Mouse (Mus musculus) limb, embryonic 12.5 days (tissue): ENCODE results near the gene Cd200r3. TPM values are rescaled to one million over a fixed set of nuclear protein-coding genes. Genes with fewer than 3 reads are reported as not detected.

Source experiments
- ATAC-seq: fragments of 200-750 bp; cut with Nextera tagmentation; 2 replicates; pipeline ENCODE4 v1.8.0; 2017; ENCODE audit warnings: low read depth, moderate TSS enrichment; ENCODE audit not compliant: insufficient number of reproducible peaks, insufficient read depth, low FRiP score, low TSS enrichment
- H3K27ac ChIP-seq: fragments of 300-500 bp; sonication (generic); 2 replicates; pipeline ENCODE4 v1.5.1; 2016; ENCODE audit warnings: mild to moderate bottlenecking, moderate library complexity
- H3K27me3 ChIP-seq: fragments of 300-500 bp; sonication (generic); 2 replicates; pipeline ENCODE4 v1.6.1; 2016; ENCODE audit warnings: mild to moderate bottlenecking, moderate library complexity
- H3K36me3 ChIP-seq: fragments of 300-500 bp; sonication (generic); 2 replicates; pipeline ENCODE4 v1.6.1; 2016; ENCODE audit warnings: mild to moderate bottlenecking, moderate library complexity
- H3K4me1 ChIP-seq: fragments of 300-500 bp; sonication (generic); replicated peaks from 2 replicates; pipeline ENCODE4 v1.6.1; 2016
- H3K4me2 ChIP-seq: fragments of 300-500 bp; sonication (generic); 2 replicates; pipeline ENCODE4 v1.6.1; 2016; ENCODE audit warnings: mild to moderate bottlenecking, moderate library complexity
- H3K4me3 ChIP-seq: fragments of 300-500 bp; sonication (generic); replicated peaks from 2 replicates; pipeline ENCODE4 v1.5.1; 2016; ENCODE audit warnings: mild to moderate bottlenecking
- H3K9ac ChIP-seq: fragments of 300-500 bp; sonication (generic); replicated peaks from 2 replicates; pipeline ENCODE4 v1.6.1; 2016; ENCODE audit warnings: mild to moderate bottlenecking, moderate library complexity
- H3K9me3 ChIP-seq: fragments of 300-500 bp; sonication (generic); 2 replicates; pipeline ENCODE4 v1.6.1; 2016; ENCODE audit warnings: mild to moderate bottlenecking, moderate library complexity
- WGBS: fragments of 180-500 bp; shearing (Covaris S2); methylation state at CpG from one replicate; pipeline ENCODE4 v1.1.7; 2016; 5-methylcytosine and 5-hydroxymethylcytosine counted together
- polyA plus RNA-seq: library from polyadenylated mRNA; unstranded; fragments of >200 nt; fragmentation: Nextera tagmentation; extraction: Ambion mirVana; gene quantifications from 2 replicates; pipeline ENCODE4 v1.2.1, GENCODE M21; 2016

The Cd200r3 gene
- polyA plus RNA-seq, 1 experiment from 2014 or later: not detected

DNA sequence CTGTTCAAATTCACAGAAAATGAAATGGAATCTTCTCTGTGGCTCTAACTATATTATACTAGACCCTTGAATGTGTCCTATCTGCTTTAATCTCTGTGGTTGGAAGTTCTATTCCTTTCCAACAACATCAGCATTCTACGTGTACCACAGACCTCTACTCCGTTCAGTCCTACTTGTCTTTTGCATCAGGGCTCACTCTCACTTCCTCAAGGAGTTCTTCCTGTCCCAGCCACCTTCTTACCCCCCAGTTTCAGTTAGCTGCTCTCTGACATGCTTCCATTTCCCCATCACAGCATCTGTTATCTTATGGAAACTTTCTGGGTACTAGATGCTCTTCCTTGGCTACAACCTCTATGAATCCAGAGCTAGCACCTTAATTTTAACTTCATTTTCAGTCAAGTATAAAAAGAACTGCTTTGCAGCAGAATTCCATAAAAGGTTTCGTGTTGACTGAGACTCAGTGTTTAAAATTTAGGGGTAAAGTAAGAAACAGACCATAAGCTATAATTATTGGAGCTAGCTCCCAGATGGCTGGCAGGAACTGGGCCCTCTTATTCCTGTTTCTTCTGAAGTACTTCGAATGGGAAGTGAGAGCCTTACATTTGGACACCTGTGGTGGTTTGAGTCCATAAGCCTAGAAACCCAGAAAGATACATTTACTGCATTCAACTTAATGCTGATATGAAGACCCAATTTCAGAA, 50.0 kb downstream of the Cd200r3 start:
- no peak for ATAC-seq
- H3K4me3 ChIP-seq: no peak overlapping the region
- H3K9ac ChIP-seq: no peak overlapping the region
- no peak overlapping the region for H3K27ac ChIP-seq
- no peaks in the 10 kb centered on the region for H3K36me3 ChIP-seq
- H3K4me1 ChIP-seq: no peaks in the 10 kb centered on the region
- H3K9me3 ChIP-seq: no peaks in the 10 kb centered on the region
- no peak overlapping the region for H3K4me2 ChIP-seq
- 84% methylated on average over 4 of the region's 4 CpGs for WGBS
- no peaks in the 10 kb centered on the region for H3K27me3 ChIP-seq

DNA sequence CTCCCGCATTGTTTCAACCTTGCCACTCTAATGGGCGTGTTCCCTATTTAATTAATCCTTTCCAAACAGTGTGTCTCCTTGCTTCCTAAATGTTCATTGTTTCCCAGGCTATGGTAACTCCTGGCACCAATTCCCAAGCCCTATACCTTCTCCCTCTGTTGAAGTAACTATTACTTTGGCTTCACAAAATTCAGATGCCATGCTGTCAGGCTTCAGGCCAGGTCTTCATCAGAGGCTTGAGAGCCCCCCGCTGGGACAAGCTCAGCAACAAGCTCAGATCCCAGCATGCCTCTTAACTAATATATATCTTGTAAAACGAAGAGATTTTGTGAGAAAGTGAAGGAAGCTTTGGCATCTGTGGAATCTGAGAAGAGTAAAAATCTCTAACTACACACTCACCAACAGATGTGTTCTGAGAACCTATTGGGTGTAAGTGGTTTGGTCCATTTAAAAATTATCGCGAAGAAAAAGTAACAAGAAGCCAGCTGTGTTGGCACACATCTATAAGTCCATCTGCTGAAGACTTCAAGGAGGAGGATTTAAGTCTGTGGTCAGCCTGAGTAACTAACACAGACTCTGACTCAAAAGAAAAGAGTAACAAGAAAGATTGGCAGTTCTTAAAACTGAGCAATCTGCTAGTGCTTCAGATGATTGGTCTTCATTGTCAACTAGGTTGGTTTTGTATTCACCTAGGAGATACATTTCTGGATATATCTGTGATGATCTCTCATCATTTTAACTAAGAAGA, 50.9 kb downstream of the Cd200r3 start:
- no peak for ATAC-seq
- Histone ChIP-seq H3K9me3 (no peaks in the 10 kb centered on the region), H3K27ac (no peak overlapping the region), H3K27me3 (no peaks in the 10 kb centered on the region), H3K9ac (no peak overlapping the region), H3K4me1 (no peaks in the 10 kb centered on the region), H3K4me3 (no peak overlapping the region), H3K4me2 (no peak overlapping the region), H3K36me3 (no peaks in the 10 kb centered on the region)
- 80% methylated on average over 6 of the region's 6 CpGs for WGBS

DNA sequence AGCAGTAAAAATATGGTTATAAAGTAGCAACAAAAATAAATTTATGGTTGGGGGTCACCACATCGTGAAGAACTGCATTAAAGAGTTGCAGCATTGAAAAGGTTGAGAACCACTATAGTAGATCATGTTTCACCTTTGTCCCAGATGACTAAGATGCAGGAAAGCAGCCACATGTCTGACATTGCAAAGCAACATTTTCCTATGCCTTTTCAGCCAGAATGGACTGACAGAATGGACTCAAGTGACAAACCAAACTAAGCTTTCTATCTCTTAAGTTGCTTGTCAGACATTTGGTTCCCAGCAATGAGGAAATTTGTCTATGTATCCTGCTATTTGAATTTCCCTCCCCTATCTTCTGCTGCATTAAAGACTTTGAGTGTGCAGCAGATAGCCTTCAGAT, 51.6 kb downstream of the Cd200r3 start:
- no peak overlapping the region for H3K27ac ChIP-seq
- no peaks in the 10 kb centered on the region for H3K36me3 ChIP-seq
- no peak overlapping the region for H3K4me3 ChIP-seq
- no peaks in the 10 kb centered on the region for H3K4me1 ChIP-seq
- H3K9ac ChIP-seq: no peak overlapping the region
- no peak for ATAC-seq
- no peak overlapping the region for H3K4me2 ChIP-seq
- no peaks in the 10 kb centered on the region for H3K27me3 ChIP-seq
- no peaks in the 10 kb centered on the region for H3K9me3 ChIP-seq
- 60% methylated on average over 1 of the region's 1 CpGs for WGBS

DNA sequence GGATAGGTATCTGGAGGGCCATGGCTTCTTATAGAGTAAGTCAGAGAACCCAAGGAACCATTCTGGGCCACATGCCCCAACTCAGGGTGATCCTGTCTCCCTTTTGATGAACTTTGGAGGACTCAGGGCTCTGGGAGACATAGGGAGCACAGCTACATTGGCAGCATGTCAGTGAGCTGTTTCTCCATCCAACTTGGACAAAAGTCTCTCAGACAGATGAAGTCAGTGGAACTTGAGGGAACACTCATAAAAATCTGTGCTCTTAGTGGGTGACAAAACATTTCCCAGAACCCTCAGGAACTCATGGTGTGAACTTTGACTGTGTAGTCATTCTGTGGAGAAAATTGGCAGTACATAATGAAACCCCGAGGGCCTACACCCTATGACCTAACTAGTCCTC, 53.2 kb downstream of the Cd200r3 start:
- no peak overlapping the region for H3K9ac ChIP-seq
- WGBS: 75% methylated on average over 1 of the region's 1 CpGs
- H3K36me3 ChIP-seq: no peaks in the 10 kb centered on the region
- no peak overlapping the region for H3K4me3 ChIP-seq
- H3K9me3 ChIP-seq: no peaks in the 10 kb centered on the region
- no peaks in the 10 kb centered on the region for H3K27me3 ChIP-seq
- no peak overlapping the region for H3K27ac ChIP-seq
- H3K4me1 ChIP-seq: no peaks in the 10 kb centered on the region
- no peak for ATAC-seq
- no peak overlapping the region for H3K4me2 ChIP-seq

DNA sequence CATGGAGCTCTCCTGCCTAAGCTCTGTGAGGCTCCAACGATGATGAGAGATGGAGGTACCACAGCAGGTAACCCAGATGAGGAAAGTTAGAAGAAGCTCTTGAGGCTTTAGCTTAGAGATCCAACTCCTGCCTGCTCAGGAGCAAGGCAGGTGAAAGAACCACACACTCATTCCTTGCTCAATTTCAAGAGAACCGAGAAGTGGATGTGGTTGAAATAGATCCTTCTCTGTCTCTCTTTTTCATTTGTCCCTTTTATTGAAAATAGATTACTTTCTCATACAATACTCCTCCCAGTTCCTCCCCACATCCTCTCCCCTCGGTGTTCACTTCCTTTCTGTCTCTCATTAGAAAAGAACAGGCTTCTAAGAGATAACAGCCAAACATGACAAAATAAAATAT, 56.1 kb downstream of the Cd200r3 start:
- Histone ChIP-seq H3K9ac (no peak overlapping the region), H3K27me3 (no peaks in the 10 kb centered on the region), H3K27ac (no peak overlapping the region), H3K4me2 (no peak overlapping the region), H3K4me3 (no peak overlapping the region), H3K36me3 (no peaks in the 10 kb centered on the region), H3K4me1 (no peaks in the 10 kb centered on the region), H3K9me3 (no peaks in the 10 kb centered on the region)
- 72% methylated on average over 3 of the region's 3 CpGs for WGBS
- ATAC-seq: no peak

DNA sequence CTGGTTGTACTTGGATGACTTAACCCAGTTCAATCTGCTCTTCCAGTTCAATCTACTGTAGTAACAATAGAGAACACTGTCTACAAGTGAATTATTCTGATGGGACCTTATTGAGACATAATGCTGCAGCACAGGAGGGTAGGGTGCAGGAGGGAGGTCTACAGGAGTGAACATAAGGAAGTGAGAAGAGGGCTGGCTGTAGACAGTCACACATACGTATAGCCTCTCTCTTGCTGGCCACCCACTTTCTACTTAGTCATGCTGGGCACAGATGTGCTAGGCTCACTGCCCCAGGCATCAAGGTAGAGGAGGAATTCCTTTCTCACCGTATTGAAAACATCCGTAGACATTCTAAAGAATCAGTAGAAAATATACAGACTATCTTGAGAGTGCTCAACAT, 61.0 kb downstream of the Cd200r3 start:
- H3K9ac ChIP-seq: no peak overlapping the region
- H3K27me3 ChIP-seq: no peaks in the 10 kb centered on the region
- no peaks in the 10 kb centered on the region for H3K36me3 ChIP-seq
- H3K9me3 ChIP-seq: no peaks in the 10 kb centered on the region
- no peak overlapping the region for H3K27ac ChIP-seq
- no peaks in the 10 kb centered on the region for H3K4me1 ChIP-seq
- ATAC-seq: no peak
- no peak overlapping the region for H3K4me2 ChIP-seq
- WGBS: 65% methylated on average over 3 of the region's 3 CpGs
- no peak overlapping the region for H3K4me3 ChIP-seq

DNA sequence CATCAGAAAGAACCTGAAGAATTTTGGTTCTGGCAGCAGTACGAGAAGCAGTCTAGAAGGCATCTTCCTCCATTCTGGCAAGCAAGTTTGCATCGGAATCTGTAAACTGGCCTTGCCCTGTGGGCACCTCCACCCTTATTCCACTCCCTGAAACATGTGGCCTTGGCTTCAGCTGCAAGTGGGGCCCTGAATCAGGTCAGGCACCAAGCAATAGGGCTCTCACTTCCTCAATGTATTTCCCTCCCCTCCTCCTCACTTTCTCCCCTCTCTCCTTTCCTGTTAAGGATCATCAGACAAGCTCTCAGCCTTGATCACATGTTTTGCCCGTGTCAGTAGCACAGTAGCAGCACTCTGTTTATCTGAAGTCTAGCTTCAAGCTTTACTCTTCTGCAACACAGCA, 61.8 kb downstream of the Cd200r3 start:
- Histone ChIP-seq H3K4me1 (no peaks in the 10 kb centered on the region), H3K4me2 (no peak overlapping the region), H3K9me3 (no peaks in the 10 kb centered on the region), H3K4me3 (no peak overlapping the region), H3K9ac (no peak overlapping the region), H3K27ac (no peak overlapping the region), H3K27me3 (no peaks in the 10 kb centered on the region), H3K36me3 (no peaks in the 10 kb centered on the region)
- no peak for ATAC-seq
- 74% methylated on average over 3 of the region's 3 CpGs for WGBS

DNA sequence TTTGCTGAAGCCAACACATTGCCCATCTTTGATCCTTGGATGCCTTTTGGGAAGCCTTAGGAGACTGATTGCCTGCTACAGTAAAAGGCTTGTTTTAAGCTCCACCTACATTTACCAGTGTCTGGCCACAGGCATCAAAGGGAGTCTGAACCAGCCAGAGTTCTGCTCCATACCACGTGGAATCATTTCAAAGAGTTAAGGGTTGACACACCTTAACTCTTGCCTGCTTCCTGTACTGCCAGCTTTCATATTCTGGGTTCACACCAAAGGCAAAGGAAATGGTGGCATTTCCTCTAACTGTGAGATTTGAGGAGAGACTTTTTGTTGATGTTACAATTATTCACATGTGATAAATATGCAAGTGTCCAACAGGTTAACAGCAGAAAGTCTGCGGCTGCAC, 63.5 kb downstream of the Cd200r3 start:
- no peaks in the 10 kb centered on the region for H3K9me3 ChIP-seq
- no peak overlapping the region for H3K27ac ChIP-seq
- no peaks in the 10 kb centered on the region for H3K27me3 ChIP-seq
- no peak overlapping the region for H3K4me2 ChIP-seq
- no peak overlapping the region for H3K4me3 ChIP-seq
- no peak overlapping the region for H3K9ac ChIP-seq
- H3K4me1 ChIP-seq: no peaks in the 10 kb centered on the region
- no peak for ATAC-seq
- H3K36me3 ChIP-seq: no peaks in the 10 kb centered on the region
- WGBS: 49% methylated on average over 2 of the region's 2 CpGs

DNA sequence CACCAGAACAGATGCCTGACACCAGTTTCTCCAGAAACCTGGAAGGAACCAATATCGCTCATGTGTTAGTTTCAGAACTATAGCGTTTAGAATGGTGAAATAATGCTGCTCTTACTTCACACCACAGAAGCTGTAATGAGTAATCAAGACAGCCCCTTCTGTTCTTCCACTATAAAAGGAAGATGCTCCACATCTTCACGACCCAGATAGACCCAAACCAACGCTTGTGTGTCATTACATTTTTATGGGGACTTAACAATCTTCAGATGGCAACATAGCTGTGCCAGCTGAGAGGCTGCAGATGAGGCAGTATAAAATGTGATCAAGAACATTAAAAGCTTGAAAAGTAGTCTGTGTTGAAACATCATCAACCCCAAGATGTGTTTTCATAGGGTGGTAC, 64.3 kb downstream of the Cd200r3 start:
- H3K27me3 ChIP-seq: no peaks in the 10 kb centered on the region
- WGBS: 75% methylated on average over 4 of the region's 4 CpGs
- no peak for ATAC-seq
- H3K4me2 ChIP-seq: no peak overlapping the region
- no peaks in the 10 kb centered on the region for H3K36me3 ChIP-seq
- H3K4me1 ChIP-seq: no peaks in the 10 kb centered on the region
- H3K4me3 ChIP-seq: no peak overlapping the region
- H3K27ac ChIP-seq: no peak overlapping the region
- no peaks in the 10 kb centered on the region for H3K9me3 ChIP-seq
- no peak overlapping the region for H3K9ac ChIP-seq

DNA sequence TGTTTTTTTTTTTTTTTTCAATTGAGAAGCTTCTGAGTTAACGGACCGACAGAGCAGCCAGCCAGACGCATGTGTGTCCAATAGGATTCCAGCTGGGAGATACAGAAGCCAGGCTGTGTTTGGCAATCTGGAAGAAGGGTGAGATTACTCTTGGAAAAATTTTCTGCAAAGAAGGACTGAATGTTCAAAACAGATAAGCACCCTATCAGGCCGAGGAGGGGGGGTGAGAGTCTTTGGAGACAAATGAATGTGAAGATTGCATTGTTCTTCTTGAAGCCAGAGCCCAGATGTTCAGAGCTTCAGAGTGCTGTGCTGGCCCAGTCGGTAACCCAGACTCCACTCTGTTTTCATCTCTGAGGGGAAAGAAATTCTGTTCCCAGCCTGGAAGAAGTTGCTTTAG, 66.2 kb downstream of the Cd200r3 start:
- Histone ChIP-seq H3K4me3 (no peak overlapping the region), H3K4me1 (no peaks in the 10 kb centered on the region), H3K27ac (no peak overlapping the region)

DNA sequence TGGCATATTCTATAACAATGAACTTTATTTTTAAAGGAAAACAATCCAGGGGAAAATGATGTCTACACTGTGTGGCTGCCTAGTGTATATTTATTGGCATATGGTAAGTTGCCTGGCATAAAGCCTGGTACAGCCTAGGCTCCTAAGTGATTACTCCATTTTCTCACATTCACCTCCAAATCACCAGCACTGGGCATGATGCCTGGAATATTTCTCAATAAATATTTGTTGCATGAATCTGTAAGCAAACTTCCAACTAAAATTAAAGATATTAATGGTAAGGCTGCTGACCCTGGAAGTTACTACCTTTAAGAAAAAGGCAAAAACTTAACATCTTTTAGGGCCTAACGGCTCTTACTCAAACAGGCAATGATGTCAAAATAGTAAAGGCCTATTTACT, 72.1 kb downstream of the Cd200r3 start:
- Histone ChIP-seq H3K27me3 (no peaks in the 10 kb centered on the region), H3K9ac (no peak overlapping the region), H3K9me3 (no peaks in the 10 kb centered on the region), H3K4me3 (no peak overlapping the region), H3K4me2 (no peak overlapping the region), H3K4me1 (no peaks in the 10 kb centered on the region), H3K36me3 (no peaks in the 10 kb centered on the region), H3K27ac (no peak overlapping the region)
- WGBS: 80% methylated on average over 1 of the region's 1 CpGs
- no peak for ATAC-seq

More for the DNA sequence above, 66.2 kb downstream of the Cd200r3 start:
- no peaks in the 10 kb centered on the region for H3K9me3 ChIP-seq
- no peak overlapping the region for H3K4me2 ChIP-seq
- no peaks in the 10 kb centered on the region for H3K27me3 ChIP-seq
- H3K36me3 ChIP-seq: no peaks in the 10 kb centered on the region
- ATAC-seq: no peak
- WGBS: 66% methylated on average over 5 of the region's 5 CpGs
- no peak overlapping the region for H3K9ac ChIP-seq

DNA sequence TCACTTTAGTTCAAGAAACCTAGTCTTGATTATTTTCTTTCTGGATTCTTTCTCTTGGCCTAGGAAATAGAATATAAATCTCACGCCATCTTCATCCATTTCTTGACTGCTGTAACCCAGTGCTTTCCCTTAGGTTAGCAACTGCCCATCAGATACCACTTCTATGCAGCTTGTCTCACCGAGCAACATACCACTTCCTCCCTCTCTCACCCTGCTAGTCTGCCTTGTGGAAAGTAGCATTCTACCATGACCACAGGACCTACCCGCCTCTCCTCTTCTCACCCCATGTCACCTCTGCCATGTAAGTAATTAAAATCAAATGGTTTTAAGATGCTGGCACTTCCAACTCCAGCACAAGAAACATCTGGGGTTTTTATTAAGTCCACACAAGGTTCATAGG, 73.0 kb downstream of the Cd200r3 start:
- no peak overlapping the region for H3K27ac ChIP-seq
- no peak overlapping the region for H3K4me3 ChIP-seq
- no peaks in the 10 kb centered on the region for H3K9me3 ChIP-seq
- H3K4me2 ChIP-seq: no peak overlapping the region
- 44% methylated on average over 3 of the region's 3 CpGs for WGBS
- no peak for ATAC-seq
- no peaks in the 10 kb centered on the region for H3K27me3 ChIP-seq
- H3K36me3 ChIP-seq: no peaks in the 10 kb centered on the region
- no peak overlapping the region for H3K9ac ChIP-seq
- H3K4me1 ChIP-seq: no peaks in the 10 kb centered on the region
